Mouse (Mus musculus) heart, embryonic 11.5 days (tissue): Measurements from ENCODE around the gene Cenpb. TPM values are rescaled to one million over a fixed set of nuclear protein-coding genes. Genes with fewer than 3 reads are reported as not detected.

Experiments used
- ATAC-seq: fragments of 200-750 bp; cut with Nextera tagmentation; replicated peaks from 2 replicates; pipeline ENCODE4 v1.8.0; 2017; ENCODE audit warnings: moderate library complexity; ENCODE audit not compliant: insufficient number of reproducible peaks, low FRiP score, low TSS enrichment
- H3K27ac ChIP-seq: fragments of 300-500 bp; sonication (generic); 2 replicates; pipeline ENCODE4 v1.5.1; 2014; ENCODE audit warnings: mild to moderate bottlenecking, low read depth, low read length
- H3K27me3 ChIP-seq: fragments of 300-500 bp; sonication (generic); 2 replicates; pipeline ENCODE4 v1.6.1; 2014; ENCODE audit warnings: mild to moderate bottlenecking, low read length, mixed read lengths; ENCODE audit not compliant: control insufficient read depth, insufficient read depth
- H3K36me3 ChIP-seq: fragments of 300-500 bp; sonication (generic); 2 replicates; pipeline ENCODE4 v1.6.1; 2014; ENCODE audit warnings: mild to moderate bottlenecking, low read length, moderate library complexity, mixed read lengths; ENCODE audit not compliant: control insufficient read depth, insufficient read depth
- H3K4me1 ChIP-seq: fragments of 300-500 bp; sonication (generic); 2 replicates; pipeline ENCODE4 v1.6.1; 2014; ENCODE audit warnings: low read length; ENCODE audit not compliant: control insufficient read depth, insufficient read depth
- H3K4me2 ChIP-seq: fragments of 300-500 bp; sonication (generic); 2 replicates; pipeline ENCODE4 v1.6.1; 2014; ENCODE audit warnings: mild to moderate bottlenecking, moderate library complexity
- H3K4me3 ChIP-seq: fragments of 300-500 bp; sonication (generic); 2 replicates; pipeline ENCODE4 v1.5.1; 2014; ENCODE audit warnings: low read depth, low read length
- H3K9ac ChIP-seq: fragments of 300-500 bp; sonication (generic); 2 replicates; pipeline ENCODE4 v1.6.1; 2014; ENCODE audit warnings: mild to moderate bottlenecking, low read depth, low read length, moderate library complexity
- H3K9me3 ChIP-seq: fragments of 300-500 bp; sonication (generic); replicated peaks from 2 replicates; pipeline ENCODE4 v1.6.1; 2016; ENCODE audit warnings: low read length; ENCODE audit not compliant: control insufficient read depth
- WGBS: fragments of 180-500 bp; shearing (Covaris S2); extraction: QIAGEN DNeasy Blood & Tissue Kit; methylation state at CpG from one replicate; pipeline ENCODE4 v1.1.7; 2014; ENCODE audit not compliant: insufficient replicate concordance; 5-methylcytosine and 5-hydroxymethylcytosine counted together
- polyA plus RNA-seq: library from polyadenylated mRNA; unstranded; fragments of >200 nt; fragmentation: Nextera tagmentation; extraction: Ambion mirVana; gene quantifications from 2 replicates; pipeline ENCODE4 v1.2.1, GENCODE M21; 2014

Gene Cenpb
- polyA plus RNA-seq, 1 experiment from 2014 or later, result 4.1 TPM

DNA sequence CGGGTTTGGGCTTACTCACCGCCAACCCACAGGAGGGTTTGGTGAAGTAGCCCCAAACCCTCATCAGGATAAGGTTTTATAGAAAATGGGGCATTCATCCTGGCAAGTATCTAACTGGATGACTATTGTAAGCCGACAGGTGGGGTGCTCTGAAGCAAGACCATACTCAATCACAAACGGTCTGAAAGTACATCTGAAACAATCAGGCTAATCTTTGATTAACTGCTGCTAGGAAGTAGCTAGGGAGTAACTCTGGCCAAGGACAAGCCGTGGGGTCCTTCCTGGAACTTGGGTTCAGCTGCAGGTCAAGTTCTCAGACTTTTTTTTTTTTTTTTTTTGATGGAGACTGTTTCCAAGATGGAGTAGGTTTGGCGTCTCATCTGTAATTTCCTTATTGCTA, 11.9 kb downstream of the Cenpb start:
- H3K4me1 ChIP-seq, result no peaks in the 10 kb centered on the region; the same call in 1 of the 2 replicates
- no peak for ATAC-seq
- H3K27me3 ChIP-seq, result peaks cover 32% of the 10 kb centered on the region
- H3K4me2 ChIP-seq, result no peak overlapping the region
- no peaks in the 10 kb centered on the region for H3K9me3 ChIP-seq
- no peak overlapping the region for H3K27ac ChIP-seq
- 73% methylated on average over 6 of the region's 6 CpGs for WGBS
- H3K36me3 ChIP-seq, result no peaks in the 10 kb centered on the region
- H3K9ac ChIP-seq, result no peak overlapping the region
- no peak overlapping the region for H3K4me3 ChIP-seq

DNA sequence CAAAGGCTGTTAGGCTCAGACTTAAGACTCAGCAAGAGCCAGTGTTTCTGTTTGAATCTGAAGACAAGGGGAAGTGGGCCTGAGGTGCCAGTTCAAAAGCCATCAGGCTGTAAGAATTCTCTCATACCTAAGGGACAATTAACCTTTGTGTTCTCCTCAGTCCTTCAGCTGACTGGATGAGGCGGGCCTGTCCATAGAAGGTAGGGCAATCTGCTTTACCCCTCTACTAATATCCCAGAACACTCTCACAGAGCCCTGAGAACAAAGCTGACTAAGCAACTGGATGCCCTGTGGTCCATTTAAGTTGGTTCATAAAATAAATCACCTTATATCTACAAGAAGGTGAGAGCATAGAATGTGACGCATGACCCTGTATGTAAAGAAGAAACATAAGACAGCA, 13.7 kb downstream of the Cenpb start:
- 82% methylated on average over 2 of the region's 2 CpGs for WGBS
- no peak for ATAC-seq
- Histone ChIP-seq H3K27me3 (peaks cover 14% of the 10 kb centered on the region), H3K4me1 (no peaks in the 10 kb centered on the region; the same call in 1 of the 2 replicates), H3K4me3 (no peak overlapping the region), H3K4me2 (no peak overlapping the region), H3K27ac (no peak overlapping the region), H3K9ac (no peak overlapping the region), H3K36me3 (no peaks in the 10 kb centered on the region), H3K9me3 (no peaks in the 10 kb centered on the region)

DNA sequence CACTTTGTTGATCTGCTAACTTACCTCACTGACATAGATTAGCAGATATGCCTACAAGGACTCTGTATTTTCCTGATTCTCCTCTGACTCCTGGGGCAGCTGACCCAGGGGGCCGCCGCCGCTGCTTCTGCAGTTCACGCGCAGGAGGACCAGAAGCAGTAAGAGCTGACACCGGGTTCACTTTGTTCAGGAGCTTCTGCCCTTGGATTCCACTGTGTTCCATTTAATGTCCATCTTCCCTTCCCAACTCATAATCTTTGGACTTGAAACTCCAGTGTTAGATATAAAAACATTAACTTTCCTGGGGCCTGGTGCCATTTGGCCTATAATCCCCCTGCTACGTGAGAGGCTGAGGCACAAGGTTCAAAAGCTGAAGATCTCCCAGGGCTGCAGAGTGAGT, 15.9 kb downstream of the Cenpb start:
- H3K9me3 ChIP-seq, result no peaks in the 10 kb centered on the region
- no peaks in the 10 kb centered on the region for H3K36me3 ChIP-seq
- no peak overlapping the region for H3K4me3 ChIP-seq
- no peaks in the 10 kb centered on the region for H3K27me3 ChIP-seq
- H3K27ac ChIP-seq, result no peak overlapping the region
- H3K4me1 ChIP-seq, result peaks cover 4% of the 10 kb centered on the region
- no peak for ATAC-seq
- H3K4me2 ChIP-seq, result no peak overlapping the region
- 64% methylated on average over 7 of the region's 7 CpGs for whole genome bisulfite sequencing
- H3K9ac ChIP-seq, result no peak overlapping the region

DNA sequence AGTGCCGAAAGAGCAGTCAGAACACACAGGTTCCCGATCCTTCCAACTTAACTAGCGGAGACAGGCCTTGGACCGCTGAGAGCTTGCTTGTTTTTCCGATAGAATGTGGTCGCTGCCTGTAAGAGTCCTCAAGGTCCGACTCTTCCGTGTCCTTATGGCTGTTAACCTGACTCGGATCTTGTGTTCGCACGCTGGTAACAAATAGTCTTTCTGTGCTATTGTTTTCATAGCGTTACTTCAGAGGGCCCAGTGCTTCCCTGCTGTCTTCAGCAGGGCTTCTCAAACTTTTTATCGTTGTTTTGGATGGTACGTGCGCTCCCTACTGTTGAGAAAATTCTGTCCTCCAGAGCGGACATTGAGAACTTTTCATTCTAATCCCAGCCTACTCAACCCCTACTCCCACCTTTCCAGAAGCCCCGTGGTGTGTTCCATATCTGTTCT, 19.2 kb downstream of the Cenpb start:
- WGBS, result 1% methylated on average over 17 of the region's 17 CpGs

GRCm38 (mm10) chr2:131159938-131160581, 19.8 kb downstream of the Cenpb start, which contains the start of gene 1700037H04Rik:
Gene 1700037H04Rik (minus strand): TSS chr2:131160081.
- peak; percentile 95 for ATAC-seq
- WGBS, result under 1% methylated on average over 54 of the region's 54 CpGs
- H3K4me3 ChIP-seq, result peak within 1 kb of the TSS; percentile 84
- H3K9me3 ChIP-seq, result no peaks in the 10 kb centered on the region
- H3K36me3 ChIP-seq, result no peaks in the 10 kb centered on the region; the same call in 1 of the 2 replicates
- H3K27ac ChIP-seq, result peak within 1 kb of the TSS; percentile 92
- H3K9ac ChIP-seq, result peak within 1 kb of the TSS; percentile 91
- peaks cover 28% of the 10 kb centered on the region for H3K4me1 ChIP-seq
- no peaks in the 10 kb centered on the region for H3K27me3 ChIP-seq
- H3K4me2 ChIP-seq, result peak within 1 kb of the TSS; percentile 91

More for the DNA sequence above, 19.2 kb downstream of the Cenpb start:
- Histone ChIP-seq H3K9me3 (no peaks in the 10 kb centered on the region), H3K27me3 (no peaks in the 10 kb centered on the region), H3K4me3 (peak overlapping the region; percentile 84), H3K9ac (peak overlapping the region; percentile 91), H3K4me2 (peak overlapping the region; percentile 91), H3K27ac (peak overlapping the region; percentile 92), H3K36me3 (no peaks in the 10 kb centered on the region), H3K4me1 (peaks cover 28% of the 10 kb centered on the region)
- no peak for ATAC-seq

DNA sequence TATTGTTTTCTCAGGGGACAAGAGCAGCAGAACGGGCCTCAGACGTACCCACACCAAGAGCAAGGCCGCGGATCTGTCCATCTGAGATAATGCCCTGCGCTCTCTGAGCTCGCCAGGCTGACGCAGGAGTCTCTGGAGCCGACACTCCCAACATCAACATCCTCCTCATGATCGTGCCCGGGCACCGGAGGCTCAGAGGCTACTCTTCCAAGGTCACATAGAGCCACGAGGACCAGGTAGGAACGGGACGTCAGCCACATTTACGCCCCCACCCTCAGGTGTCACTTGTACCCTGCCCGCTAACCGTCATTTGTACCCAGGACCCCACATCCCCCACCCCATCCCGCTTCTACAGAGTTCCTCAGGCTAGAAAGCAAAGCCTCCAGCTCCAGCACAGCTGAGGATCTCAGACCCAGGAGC, 20.4 kb downstream of the Cenpb start:
- WGBS, result under 1% methylated on average over 18 of the region's 18 CpGs
- peak overlapping the region; percentile 84 for H3K4me3 ChIP-seq
- peak overlapping the region; percentile 91 for H3K4me2 ChIP-seq
- H3K27ac ChIP-seq, result peak overlapping the region; percentile 92
- H3K36me3 ChIP-seq, result no peaks in the 10 kb centered on the region; the same call in 1 of the 2 replicates
- H3K27me3 ChIP-seq, result no peaks in the 10 kb centered on the region
- H3K9ac ChIP-seq, result peak overlapping the region; percentile 91
- no peaks in the 10 kb centered on the region for H3K9me3 ChIP-seq
- H3K4me1 ChIP-seq, result peaks cover 28% of the 10 kb centered on the region
- ATAC-seq, result peak; percentile 70

DNA sequence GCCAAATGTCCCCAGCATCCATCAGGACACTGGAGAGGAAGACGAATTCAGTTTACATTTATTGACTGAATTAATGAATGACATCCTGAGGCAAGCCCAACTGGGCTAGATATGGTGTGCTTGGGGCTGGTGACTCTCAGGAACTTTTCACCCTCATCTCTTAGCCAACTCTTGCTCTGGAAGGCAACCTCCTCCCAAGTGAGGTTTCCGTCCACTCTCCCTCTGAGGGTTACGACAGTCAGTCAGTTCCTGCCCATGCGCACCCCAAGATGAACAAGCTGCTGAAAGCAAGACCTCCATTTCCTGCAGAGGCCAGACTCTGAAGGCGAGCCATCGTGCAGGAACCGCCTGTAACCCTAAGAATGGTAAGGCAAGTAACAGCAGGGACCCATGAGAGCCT, 22.9 kb downstream of the Cenpb start:
- Histone ChIP-seq H3K9me3 (no peaks in the 10 kb centered on the region), H3K4me2 (no peak overlapping the region), H3K4me3 (no peak overlapping the region), H3K9ac (no peak overlapping the region), H3K36me3 (peaks cover 3% of the 10 kb centered on the region; the same call in 1 of the 2 replicates), H3K27ac (no peak overlapping the region), H3K27me3 (no peaks in the 10 kb centered on the region), H3K4me1 (peaks cover 28% of the 10 kb centered on the region)
- ATAC-seq, result no peak
- WGBS, result 91% methylated on average over 7 of the region's 7 CpGs

DNA sequence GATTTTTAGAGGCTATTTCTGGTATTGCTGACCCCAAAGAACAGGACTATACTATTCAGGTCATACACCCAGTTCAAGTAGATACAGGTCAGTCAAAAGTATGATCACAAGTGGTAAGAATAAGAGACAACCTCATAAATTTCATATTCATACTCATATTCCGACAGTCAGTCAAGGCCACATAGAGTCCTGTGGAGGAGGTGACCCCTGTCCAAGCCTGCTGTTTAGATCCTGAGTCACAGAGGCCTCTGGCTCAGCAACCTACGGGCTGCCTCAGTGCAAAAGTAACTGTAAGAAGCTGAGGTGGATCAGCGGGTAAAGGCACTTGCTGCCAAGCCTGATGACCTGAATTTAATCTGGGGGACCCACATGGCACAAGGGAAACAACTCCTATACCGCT, 25.8 kb downstream of the Cenpb start:
- ATAC-seq, result no peak
- Histone ChIP-seq H3K36me3 (peaks cover 8% of the 10 kb centered on the region; the same call in 1 of the 2 replicates), H3K27me3 (no peaks in the 10 kb centered on the region), H3K9me3 (no peaks in the 10 kb centered on the region), H3K4me1 (peaks cover 25% of the 10 kb centered on the region), H3K4me3 (no peak overlapping the region), H3K4me2 (no peak overlapping the region), H3K9ac (no peak overlapping the region), H3K27ac (no peak overlapping the region)
- WGBS, result 92% methylated on average over 4 of the region's 4 CpGs
